Mouse (Mus musculus): ENCODE measurements around the gene Sim1. TPM values are rescaled to one million over a fixed set of nuclear protein-coding genes. Genes with fewer than 3 reads are reported as not detected.

Gene Sim1
- 1.1 and 1.2 TPM in 2 replicates for polyA plus RNA-seq (2014; fragmentation: Nextera tagmentation; extraction: Ambion mirVana)

DNA sequence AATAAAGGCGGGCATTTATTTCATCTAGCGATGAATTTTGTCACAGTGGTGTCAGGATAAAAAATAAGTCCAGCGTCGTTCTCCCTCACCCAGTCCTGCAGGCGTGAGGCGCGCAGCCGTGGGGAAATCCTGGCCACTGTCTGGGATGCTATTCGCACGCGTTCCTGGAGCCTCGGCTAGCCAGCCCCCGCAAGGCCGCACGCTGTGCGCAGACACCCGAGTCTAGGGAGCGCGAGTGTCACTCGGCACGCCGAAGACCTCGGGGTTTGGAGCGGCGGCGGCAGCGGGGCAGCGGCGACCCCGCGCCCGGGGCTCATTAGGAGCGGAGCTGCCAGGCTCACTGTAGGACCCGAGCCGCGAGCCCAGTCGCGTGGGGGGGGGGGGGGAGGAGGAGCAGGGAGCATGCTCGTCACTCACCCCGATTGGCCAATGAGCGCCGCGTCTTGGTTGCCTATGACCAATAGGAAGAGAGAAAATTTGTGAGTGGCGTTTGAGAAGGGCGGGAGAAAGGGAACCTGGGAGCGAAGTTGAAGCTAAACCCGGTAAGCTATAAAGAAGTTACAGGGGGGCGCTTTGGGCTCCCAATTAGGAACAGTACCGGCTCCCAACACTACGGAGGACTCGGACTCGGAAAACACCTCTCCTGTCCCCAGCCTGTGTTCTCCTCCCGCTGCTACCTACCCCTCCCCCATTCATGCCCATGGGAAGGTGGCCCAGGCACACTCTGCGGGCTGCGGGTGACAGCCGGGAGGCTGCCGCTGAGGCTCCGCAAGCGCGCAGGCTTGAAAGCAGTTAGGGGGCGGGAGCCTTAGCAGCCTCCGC is at the start of gene Sim1:
Sim1 (plus strand) TSS at position 585 of the 822 bp plus-strand sequence.
- under 1% methylated on average over 46 of the region's 62 CpGs for WGBS
- peak; percentile 97 for ATAC-seq (ENCODE audit: low read depth)
- Histone ChIP-seq H3K4me2 (ENCODE audit: low read depth, low read length) (peak within 1 kb of the TSS; percentile 86), H3K27me3 (replicated peaks; ENCODE audit: control insufficient read depth, insufficient read depth, low read length) (peaks cover 86% of the 10 kb centered on the region), H3K36me3 (ENCODE audit: control insufficient read depth, insufficient read depth, low read length) (no peaks in the 10 kb centered on the region), H3K4me1 (ENCODE audit: control insufficient read depth, insufficient read depth, low read length) (peaks cover 5% of the 10 kb centered on the region; the same call in 1 of the 2 replicates), H3K4me3 (ENCODE audit: low read depth, low read length) (peak within 1 kb of the TSS; percentile 51), H3K9ac (ENCODE audit: low read depth, low read length) (peak within 1 kb of the TSS; percentile 43; the same call in 1 of the 2 replicates), H3K27ac (replicated peaks; ENCODE audit: low read depth, low read length) (no peak within 1 kb of the TSS), H3K9me3 (ENCODE audit: control insufficient read depth, low read length) (no peaks in the 10 kb centered on the region)
- peak; percentile 96 for DNase-seq (ENCODE audit: low spot score)

DNA sequence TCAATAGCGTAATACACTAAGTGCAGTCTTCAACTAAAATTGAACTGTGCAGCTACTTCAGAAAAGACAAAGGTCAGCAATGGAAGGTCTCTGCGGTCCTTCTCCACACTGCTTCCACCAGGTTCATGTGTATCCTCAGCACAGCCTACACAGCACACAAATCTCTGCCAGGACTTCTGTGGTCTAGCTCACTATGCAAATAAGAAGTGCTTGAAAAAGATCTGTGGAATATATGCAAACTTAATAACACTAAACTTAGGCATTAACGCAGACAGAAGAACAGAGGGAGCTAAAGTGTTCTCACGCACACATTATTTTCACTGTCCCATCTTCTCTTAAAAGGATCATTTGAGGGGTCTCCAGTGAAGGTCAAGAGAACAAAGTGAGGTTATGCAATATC is 26.4 kb upstream of the Sim1 start:
- no peaks in the 10 kb centered on the region for H3K36me3 ChIP-seq (ENCODE audit: control insufficient read depth, insufficient read depth, low read length)
- no peak overlapping the region for H3K4me3 ChIP-seq (ENCODE audit: low read depth, low read length)
- no peak for DNase-seq (ENCODE audit: low spot score)
- no peak overlapping the region for H3K9ac ChIP-seq (ENCODE audit: low read depth, low read length)
- no peak for ATAC-seq (ENCODE audit: low read depth)
- H3K4me2 ChIP-seq (ENCODE audit: low read depth, low read length) = no peak overlapping the region
- no peaks in the 10 kb centered on the region for H3K9me3 ChIP-seq (ENCODE audit: control insufficient read depth, low read length)
- no peaks in the 10 kb centered on the region for H3K4me1 ChIP-seq (ENCODE audit: control insufficient read depth, insufficient read depth, low read length)
- WGBS = 70% methylated on average over 4 of the region's 4 CpGs
- no peaks in the 10 kb centered on the region for H3K27me3 ChIP-seq (replicated peaks; ENCODE audit: control insufficient read depth, insufficient read depth, low read length)
- H3K27ac ChIP-seq (replicated peaks; ENCODE audit: low read depth, low read length) = no peak overlapping the region

DNA sequence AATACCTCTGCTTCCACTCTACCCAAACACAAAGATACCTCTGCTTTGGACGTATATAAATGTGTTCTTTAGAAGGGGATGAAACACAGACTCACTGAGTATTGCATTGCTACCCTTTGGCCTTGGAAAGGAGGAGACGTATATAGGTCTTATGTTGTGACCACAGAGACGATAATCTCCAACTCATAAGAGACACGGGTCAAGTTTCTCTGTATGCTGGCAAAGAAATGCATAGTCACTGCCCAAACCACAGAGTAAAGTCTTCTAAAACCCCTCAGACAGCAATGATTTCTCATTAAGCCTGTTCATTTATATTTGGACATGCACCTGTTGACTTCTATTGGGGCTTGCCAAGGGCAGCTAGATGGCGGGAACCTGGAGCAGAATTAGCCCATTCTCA is 17.6 kb upstream of the Sim1 start:
- no peak overlapping the region for H3K27ac ChIP-seq (replicated peaks; ENCODE audit: low read depth, low read length)
- H3K9me3 ChIP-seq (ENCODE audit: control insufficient read depth, low read length) = no peaks in the 10 kb centered on the region
- H3K4me1 ChIP-seq (ENCODE audit: control insufficient read depth, insufficient read depth, low read length) = no peaks in the 10 kb centered on the region
- H3K27me3 ChIP-seq (replicated peaks; ENCODE audit: control insufficient read depth, insufficient read depth, low read length) = no peaks in the 10 kb centered on the region
- H3K4me2 ChIP-seq (ENCODE audit: low read depth, low read length) = no peak overlapping the region
- no peaks in the 10 kb centered on the region for H3K36me3 ChIP-seq (ENCODE audit: control insufficient read depth, insufficient read depth, low read length)
- no peak overlapping the region for H3K4me3 ChIP-seq (ENCODE audit: low read depth, low read length)
- 71% methylated on average over 5 of the region's 5 CpGs for WGBS
- ATAC-seq (ENCODE audit: low read depth) (no peak), DNase-seq (ENCODE audit: low spot score) (no peak)
- H3K9ac ChIP-seq (ENCODE audit: low read depth, low read length) = no peak overlapping the region

DNA sequence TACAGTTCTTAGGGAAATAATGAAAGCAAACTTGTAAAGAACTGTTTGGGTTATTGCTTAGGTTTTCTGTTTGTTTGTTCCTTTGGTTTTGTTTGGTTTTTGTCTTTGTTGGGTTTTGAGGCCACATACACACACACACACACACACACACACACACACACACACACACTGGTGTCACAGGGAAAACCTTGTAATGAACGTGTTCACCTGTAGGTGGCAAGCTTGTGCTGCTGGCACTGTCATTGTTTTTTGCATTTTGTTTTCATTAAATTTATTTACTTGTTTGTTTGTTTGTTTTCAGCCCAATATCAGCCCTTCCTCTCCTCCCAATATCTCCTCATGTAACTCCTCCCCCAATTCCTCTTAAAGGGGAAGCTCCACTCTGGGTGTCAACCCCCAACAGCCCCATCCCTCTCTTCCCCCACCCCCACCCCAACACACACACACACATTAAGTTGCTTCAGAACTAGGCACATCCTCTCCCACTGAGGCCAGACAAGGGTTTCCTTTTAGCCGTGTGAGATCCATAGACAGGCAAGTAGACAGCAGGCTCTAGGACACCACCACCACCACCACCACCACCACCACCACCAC is 13.0 kb upstream of the Sim1 start:
- no peak for DNase-seq (ENCODE audit: low spot score)
- Histone ChIP-seq H3K9ac (ENCODE audit: low read depth, low read length) (no peak overlapping the region), H3K36me3 (ENCODE audit: control insufficient read depth, insufficient read depth, low read length) (no peaks in the 10 kb centered on the region), H3K27me3 (replicated peaks; ENCODE audit: control insufficient read depth, insufficient read depth, low read length) (no peaks in the 10 kb centered on the region), H3K9me3 (ENCODE audit: control insufficient read depth, low read length) (no peaks in the 10 kb centered on the region), H3K27ac (replicated peaks; ENCODE audit: low read depth, low read length) (no peak overlapping the region), H3K4me2 (ENCODE audit: low read depth, low read length) (no peak overlapping the region), H3K4me1 (ENCODE audit: control insufficient read depth, insufficient read depth, low read length) (no peaks in the 10 kb centered on the region), H3K4me3 (ENCODE audit: low read depth, low read length) (no peak overlapping the region)
- ATAC-seq (ENCODE audit: low read depth) = no peak
- whole genome bisulfite sequencing = 10% methylated on average over 2 of the region's 2 CpGs

DNA sequence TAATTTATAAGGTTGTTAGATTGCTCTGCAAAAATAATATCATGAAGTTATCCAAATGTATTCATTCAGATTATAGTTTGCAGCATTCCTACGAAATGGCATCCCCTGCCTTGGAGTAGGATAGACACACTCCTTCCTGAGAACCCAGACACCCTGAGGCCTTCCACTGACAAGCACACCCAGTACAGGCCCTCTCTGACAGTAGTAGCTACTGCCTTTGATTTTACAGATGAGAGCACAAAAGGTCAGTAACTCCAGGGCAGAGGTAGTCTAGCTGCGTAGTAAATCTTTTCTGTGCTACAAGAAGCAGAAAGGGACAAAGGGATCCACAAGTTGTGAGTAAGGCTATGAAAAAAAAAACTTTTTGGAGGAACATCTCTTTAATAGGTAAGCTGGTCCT is 12.2 kb upstream of the Sim1 start:
- ATAC-seq (ENCODE audit: low read depth) (no peak), DNase-seq (ENCODE audit: low spot score) (no peak)
- no peak overlapping the region for H3K9ac ChIP-seq (ENCODE audit: low read depth, low read length)
- H3K27me3 ChIP-seq (replicated peaks; ENCODE audit: control insufficient read depth, insufficient read depth, low read length) = no peaks in the 10 kb centered on the region
- no peaks in the 10 kb centered on the region for H3K9me3 ChIP-seq (ENCODE audit: control insufficient read depth, low read length)
- no peaks in the 10 kb centered on the region for H3K36me3 ChIP-seq (ENCODE audit: control insufficient read depth, insufficient read depth, low read length)
- no peak overlapping the region for H3K4me2 ChIP-seq (ENCODE audit: low read depth, low read length)
- 50% methylated on average over 2 of the region's 2 CpGs for WGBS
- no peak overlapping the region for H3K27ac ChIP-seq (replicated peaks; ENCODE audit: low read depth, low read length)
- no peaks in the 10 kb centered on the region for H3K4me1 ChIP-seq (ENCODE audit: control insufficient read depth, insufficient read depth, low read length)
- H3K4me3 ChIP-seq (ENCODE audit: low read depth, low read length) = no peak overlapping the region

DNA sequence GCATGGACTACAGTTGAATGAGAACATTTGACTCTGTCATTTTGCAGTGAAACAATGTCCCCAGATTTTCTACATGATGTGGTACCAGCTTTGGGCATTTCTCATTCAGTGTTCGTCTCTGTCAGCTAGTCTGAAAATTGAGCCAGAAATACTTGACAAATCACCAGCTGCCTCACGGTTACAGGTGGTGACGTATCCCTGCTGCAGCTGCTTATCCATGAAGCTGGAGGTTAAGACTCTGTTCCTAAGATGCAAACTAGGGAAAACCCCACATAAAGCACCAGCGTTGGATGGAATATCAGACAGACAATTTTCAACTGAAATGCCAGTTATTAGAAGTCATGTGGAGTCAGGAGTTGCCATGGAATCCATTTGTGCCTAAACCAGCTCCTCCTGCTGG is 8.2 kb upstream of the Sim1 start:
- Histone ChIP-seq H3K9me3 (ENCODE audit: control insufficient read depth, low read length) (no peaks in the 10 kb centered on the region), H3K4me2 (ENCODE audit: low read depth, low read length) (no peak overlapping the region), H3K36me3 (ENCODE audit: control insufficient read depth, insufficient read depth, low read length) (no peaks in the 10 kb centered on the region), H3K4me1 (ENCODE audit: control insufficient read depth, insufficient read depth, low read length) (no peaks in the 10 kb centered on the region), H3K27me3 (replicated peaks; ENCODE audit: control insufficient read depth, insufficient read depth, low read length) (peaks cover 31% of the 10 kb centered on the region), H3K27ac (replicated peaks; ENCODE audit: low read depth, low read length) (no peak overlapping the region), H3K9ac (ENCODE audit: low read depth, low read length) (no peak overlapping the region), H3K4me3 (ENCODE audit: low read depth, low read length) (no peak overlapping the region)
- DNase-seq (ENCODE audit: low spot score) = no peak
- ATAC-seq (ENCODE audit: low read depth) = no peak
- 58% methylated on average over 4 of the region's 4 CpGs for WGBS

DNA sequence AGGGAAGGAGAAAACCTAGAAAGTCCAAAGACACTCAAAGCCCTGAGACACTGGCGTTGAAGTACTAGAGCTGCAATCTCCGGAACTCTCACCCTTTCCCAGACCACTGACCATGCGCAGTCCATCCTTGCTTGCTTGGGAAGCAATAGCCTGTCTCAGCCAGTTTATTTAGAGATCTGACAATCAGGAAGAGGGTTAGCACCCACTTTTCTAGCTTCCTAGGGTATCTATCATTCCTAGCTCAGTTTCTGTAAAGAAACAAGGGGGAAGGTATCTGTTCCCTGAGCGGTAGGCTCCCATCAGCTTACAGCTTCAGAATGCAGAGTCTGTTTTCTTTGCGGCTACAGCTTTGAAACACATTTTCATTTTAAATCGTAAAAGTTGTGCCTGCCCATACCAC is 3.9 kb upstream of the Sim1 start:
- H3K4me1 ChIP-seq (ENCODE audit: control insufficient read depth, insufficient read depth, low read length) = peaks cover 5% of the 10 kb centered on the region; the same call in 1 of the 2 replicates
- peaks cover 73% of the 10 kb centered on the region for H3K27me3 ChIP-seq (replicated peaks; ENCODE audit: control insufficient read depth, insufficient read depth, low read length)
- H3K4me2 ChIP-seq (ENCODE audit: low read depth, low read length) = no peak overlapping the region
- ATAC-seq (ENCODE audit: low read depth) (no peak), DNase-seq (ENCODE audit: low spot score) (no peak)
- no peak overlapping the region for H3K27ac ChIP-seq (replicated peaks; ENCODE audit: low read depth, low read length)
- H3K4me3 ChIP-seq (ENCODE audit: low read depth, low read length) = no peak overlapping the region
- no peaks in the 10 kb centered on the region for H3K36me3 ChIP-seq (ENCODE audit: control insufficient read depth, insufficient read depth, low read length)
- no peaks in the 10 kb centered on the region for H3K9me3 ChIP-seq (ENCODE audit: control insufficient read depth, low read length)
- H3K9ac ChIP-seq (ENCODE audit: low read depth, low read length) = no peak overlapping the region
- 12% methylated on average over 6 of the region's 6 CpGs for WGBS

DNA sequence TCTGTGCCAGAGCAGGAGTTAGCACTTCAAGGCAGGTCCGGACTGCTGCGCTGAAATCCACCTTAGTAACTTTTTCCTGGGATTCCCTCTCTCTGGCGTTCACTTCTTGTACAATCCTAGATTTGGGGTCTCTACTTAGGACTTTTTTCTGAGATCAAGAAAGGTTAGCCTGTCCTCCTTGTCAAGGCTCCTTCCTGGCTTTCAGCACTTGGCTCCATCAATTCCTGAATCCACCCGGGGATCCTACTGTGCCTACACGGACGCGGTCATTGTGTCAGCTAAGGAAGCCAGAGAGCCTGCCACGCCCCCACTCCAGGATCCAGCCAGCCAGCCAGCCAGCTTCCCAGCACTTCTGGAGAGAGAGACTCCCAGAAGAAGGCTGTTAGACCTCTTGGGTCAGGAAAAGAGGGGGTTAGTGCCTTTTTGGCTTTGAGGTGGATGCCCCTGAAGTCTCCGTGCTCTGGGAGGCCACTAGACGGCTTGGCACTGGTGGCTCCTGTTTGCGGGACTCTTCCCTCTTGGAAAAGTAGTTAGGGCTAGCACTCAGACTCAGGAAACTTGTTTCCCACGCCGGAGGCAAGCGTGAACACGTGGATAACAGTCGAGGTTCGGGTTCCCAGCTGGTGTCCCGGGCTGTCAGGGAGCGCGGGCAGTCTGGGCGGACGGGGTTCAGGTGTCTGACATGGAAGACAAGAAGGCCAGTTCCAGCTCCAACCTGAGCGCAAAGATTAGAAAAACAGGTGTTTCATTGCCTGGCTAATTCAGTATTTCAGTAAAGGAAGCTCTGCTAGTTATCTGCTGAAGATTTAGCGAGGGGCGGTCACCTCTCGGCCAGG is 2.5 kb upstream of the Sim1 start:
- Histone ChIP-seq H3K27ac (replicated peaks; ENCODE audit: low read depth, low read length) (no peak overlapping the region), H3K4me2 (ENCODE audit: low read depth, low read length) (no peak overlapping the region), H3K4me1 (ENCODE audit: control insufficient read depth, insufficient read depth, low read length) (peaks cover 5% of the 10 kb centered on the region; the same call in 1 of the 2 replicates), H3K36me3 (ENCODE audit: control insufficient read depth, insufficient read depth, low read length) (no peaks in the 10 kb centered on the region), H3K4me3 (ENCODE audit: low read depth, low read length) (no peak overlapping the region), H3K9ac (ENCODE audit: low read depth, low read length) (no peak overlapping the region), H3K9me3 (ENCODE audit: control insufficient read depth, low read length) (no peaks in the 10 kb centered on the region), H3K27me3 (replicated peaks; ENCODE audit: control insufficient read depth, insufficient read depth, low read length) (peaks cover 80% of the 10 kb centered on the region)
- ATAC-seq (ENCODE audit: low read depth) (no peak), DNase-seq (ENCODE audit: low spot score) (no peak)
- WGBS = under 1% methylated on average over 26 of the region's 26 CpGs
